In the genomic region with DNA sequence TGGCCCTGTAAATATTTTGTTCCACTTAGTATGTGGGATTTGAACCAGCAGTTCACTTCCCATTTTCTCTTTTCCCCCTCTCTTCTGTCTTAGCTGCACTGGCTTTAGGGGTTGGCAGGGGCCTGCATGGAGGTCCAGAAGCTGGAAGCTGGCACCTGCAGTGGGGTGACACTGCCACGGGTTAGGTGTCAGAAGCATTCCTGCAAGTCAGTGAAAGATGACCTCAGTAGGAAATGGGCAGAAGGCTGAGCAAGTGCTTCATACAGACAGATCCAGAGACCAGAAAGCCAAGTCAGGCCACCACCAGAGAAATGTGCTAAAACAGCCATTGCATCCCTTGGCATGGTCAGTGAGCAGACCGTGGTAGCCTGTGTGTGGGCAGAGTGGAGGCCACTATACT, we compare ENCODE assay signal across 19 mouse cellular contexts.
"Had no signal": no experiment of that assay in that cellular context is flagged by ENCODE, and none has a peak within 500 bp of the region (broad histone marks: within the 10 kb centered on the region; RNA-seq: fewer than 3 reads in every experiment).

No protein-coding gene starts in this region.

- H3K9ac ChIP-seq: lung, embryonic 14.5 days; midbrain, embryonic 12.5 days; neural tube, embryonic 13.5 days; neural tube, embryonic 15.5 days; stomach, embryonic 15.5 days had no signal

- H3K27ac ChIP-seq: midbrain, embryonic 10.5 days; midbrain, embryonic 12.5 days; neural tube, embryonic 13.5 days; neural tube, embryonic 15.5 days; stomach, embryonic 15.5 days; stomach, postnatal 0 days had no signal

- DNase-seq: lung, adult 18-20 months; lung, embryonic 14.5 days; lung, postnatal 10 days; lung, postnatal 4 days; midbrain, embryonic 14.5 days; retina, postnatal 1 day; right cerebral cortex, adult 18-20 months; right cerebral cortex, postnatal 25 days; right cerebral cortex, postnatal 4 days; thymus, adult 2 months; thymus, postnatal 36 days had no signal

- H3K4me1 ChIP-seq: midbrain, embryonic 10.5 days; midbrain, embryonic 12.5 days; neural tube, embryonic 13.5 days; neural tube, embryonic 15.5 days had no signal

- H3K36me3 ChIP-seq: stomach, embryonic 15.5 days had no signal

- H3K9me3 ChIP-seq: midbrain, embryonic 10.5 days; midbrain, embryonic 12.5 days; neural tube, embryonic 13.5 days; neural tube, embryonic 15.5 days; stomach, embryonic 15.5 days had no signal

- ATAC-seq: midbrain, embryonic 16.5 days had no signal

- H3K4me3 ChIP-seq: midbrain, embryonic 10.5 days; midbrain, embryonic 12.5 days; myocyte; neural tube, embryonic 13.5 days; neural tube, embryonic 15.5 days; stomach, embryonic 15.5 days had no signal

- H3K4me2 ChIP-seq: lung, embryonic 14.5 days; midbrain, embryonic 12.5 days; neural tube, embryonic 13.5 days; neural tube, embryonic 15.5 days; stomach, embryonic 15.5 days had no signal

- H3K27me3 ChIP-seq: midbrain, embryonic 12.5 days; neural tube, embryonic 13.5 days; neural tube, embryonic 15.5 days; stomach, embryonic 15.5 days had no signal
